In the genomic region with DNA sequence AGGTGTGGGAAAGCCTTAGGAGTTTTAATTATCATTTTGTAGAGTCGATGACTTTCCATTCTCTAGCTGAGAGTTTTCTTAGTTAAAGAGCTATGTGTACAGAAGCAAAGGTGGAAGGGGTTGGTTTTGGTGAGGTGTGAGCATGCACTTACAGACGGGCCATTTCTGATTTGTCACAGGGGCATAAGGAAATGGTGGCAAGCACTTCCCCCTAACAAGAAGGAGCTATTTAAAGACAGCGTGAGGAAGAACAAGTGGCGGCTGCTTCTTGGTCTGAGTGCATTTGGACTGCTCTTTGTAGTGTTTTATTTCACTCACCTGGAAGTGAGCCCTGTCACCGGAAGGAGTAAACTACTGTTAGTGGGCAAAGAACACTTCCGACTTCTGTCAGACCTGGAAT, we compare ENCODE assay signal across 24 mouse cellular contexts. TPM values are rescaled to one million over a fixed set of nuclear protein-coding genes. Genes with fewer than 3 reads are reported as not detected.
DNase-seq lines count a peak whose midpoint lies in the region; ATAC-seq and TF ChIP-seq lines count a peak whose summit lies in the region.
"Had no signal": no experiment of that assay in that cellular context is flagged by ENCODE, and none has a peak within 500 bp of the region (broad histone marks: within the 10 kb centered on the region; RNA-seq: fewer than 3 reads in every experiment).

No protein-coding gene starts in this region.

- H3K27ac ChIP-seq in left cerebral cortex, adult 2 months = 0 out of 2 replicates have a peak overlapping the region, but pooled peaks have one; percentile 8
- peak overlapping the region; percentile 34 for H3K27ac ChIP-seq in macrophage
- no peak overlapping the region for H3K27ac ChIP-seq in limb, embryonic 10.5 days
- H3K27ac ChIP-seq in liver, embryonic 11.5 days (ENCODE audit: low read depth, low read length) = no peak overlapping the region
- H3K27ac ChIP-seq: embryonic facial prominence, embryonic 13.5 days; forebrain, embryonic 12.5 days; heart, embryonic 13.5 days; hindbrain, embryonic 13.5 days; hindbrain, postnatal 0 days had no signal

- DNase-seq in left cerebral cortex, adult 2 months (ENCODE audit: extremely low spot score in 1 of 2, low spot score in 2 of 2) = no peak
- DNase-seq in left cerebral cortex, adult 8-10 months (ENCODE audit: low spot score in 2 of 2) = no peak
- no peak for DNase-seq in limb, embryonic 10.5 days (ENCODE audit: low spot score)
- DNase-seq in liver, embryonic 11.5 days (ENCODE audit: low spot score) = no peak
- no peak for DNase-seq in right cerebral cortex, postnatal 36 days (ENCODE audit: low spot score in 2 of 2)
- DNase-seq: adrenal gland, adult 8-10 months; adrenal gland, postnatal 36 days; cerebellum, adult 11-12 months; cerebellum, adult 9-10 months; cerebellum, postnatal 25 days; forebrain, postnatal 0 days; gastrocnemius, postnatal 14 days; heart, postnatal 4 days had no signal

- no peak overlapping the region for H3K4me3 ChIP-seq in left cerebral cortex, adult 2 months
- no peak overlapping the region for H3K4me3 ChIP-seq in macrophage (ENCODE audit: inconsistent target)
- no peak overlapping the region for H3K4me3 ChIP-seq in limb, embryonic 10.5 days
- no peak overlapping the region for H3K4me3 ChIP-seq in liver, embryonic 11.5 days (ENCODE audit: low read depth, low read length)
- H3K4me3 ChIP-seq: embryonic facial prominence, embryonic 13.5 days; forebrain, embryonic 12.5 days; heart, embryonic 13.5 days; hindbrain, embryonic 13.5 days had no signal

- no peak overlapping the region for H3K4me2 ChIP-seq in liver, embryonic 11.5 days
- H3K4me2 ChIP-seq: embryonic facial prominence, embryonic 13.5 days; forebrain, embryonic 12.5 days; heart, embryonic 13.5 days; hindbrain, embryonic 13.5 days had no signal

- no peaks in the 10 kb centered on the region for H3K27me3 ChIP-seq in limb, embryonic 10.5 days (ENCODE audit: low read depth, poor library complexity, severe bottlenecking)
- no peaks in the 10 kb centered on the region for H3K27me3 ChIP-seq in liver, embryonic 11.5 days (replicated peaks; ENCODE audit: control insufficient read depth, insufficient read depth, low read length)
- H3K27me3 ChIP-seq: embryonic facial prominence, embryonic 13.5 days; heart, embryonic 13.5 days; hindbrain, embryonic 13.5 days had no signal

- no peak overlapping the region for H3K9ac ChIP-seq in liver, embryonic 11.5 days (ENCODE audit: low read depth, low read length)
- H3K9ac ChIP-seq: embryonic facial prominence, embryonic 13.5 days; forebrain, embryonic 12.5 days; forebrain, postnatal 0 days; heart, embryonic 13.5 days; hindbrain, embryonic 13.5 days had no signal

- peaks cover 23% of the 10 kb centered on the region; the same call in 1 of the 2 replicates for H3K79me2 ChIP-seq in macrophage (ENCODE audit: inconsistent target)

- 22% methylated on average over 6 of the region's 6 CpGs for WGBS in macrophage (ENCODE audit: missing documents)
- 80% methylated on average over 6 of the region's 6 CpGs for WGBS in limb, embryonic 10.5 days
- 73% methylated on average over 6 of the region's 6 CpGs for WGBS in liver, embryonic 11.5 days

- H3K4me1 ChIP-seq in limb, embryonic 10.5 days = no peaks in the 10 kb centered on the region
- no peaks in the 10 kb centered on the region for H3K4me1 ChIP-seq in liver, embryonic 11.5 days (replicated peaks; ENCODE audit: control insufficient read depth, insufficient read depth, low read length)
- H3K4me1 ChIP-seq: embryonic facial prominence, embryonic 13.5 days; heart, embryonic 13.5 days had no signal

- no peaks in the 10 kb centered on the region for H3K9me3 ChIP-seq in limb, embryonic 10.5 days (replicated peaks)
- H3K9me3 ChIP-seq in liver, embryonic 11.5 days (ENCODE audit: control insufficient read depth, low read length) = no peaks in the 10 kb centered on the region
- H3K9me3 ChIP-seq: embryonic facial prominence, embryonic 13.5 days; forebrain, embryonic 12.5 days; heart, embryonic 13.5 days; hindbrain, embryonic 13.5 days had no signal

- H3K36me3 ChIP-seq in macrophage (ENCODE audit: inconsistent target) = peaks cover 17% of the 10 kb centered on the region
- H3K36me3 ChIP-seq in limb, embryonic 10.5 days = 0 out of 2 replicates have a peak, but pooled peaks cover 2% of the 10 kb centered on the region
- H3K36me3 ChIP-seq in liver, embryonic 11.5 days (ENCODE audit: control insufficient read depth, insufficient read depth, low read length) = no peaks in the 10 kb centered on the region; the same call in 1 of the 2 replicates
- H3K36me3 ChIP-seq: forebrain, embryonic 12.5 days; hindbrain, embryonic 13.5 days had no signal

- ATAC-seq in common myeloid progenitor, adult 5-6 weeks (replicated peaks; ENCODE audit: low read depth, poor library complexity, severe bottlenecking) = peak; percentile 81
- no peak for ATAC-seq in liver, embryonic 11.5 days (replicated peaks; ENCODE audit: low FRiP score)
- ATAC-seq: forebrain, postnatal 0 days; hindbrain, postnatal 0 days had no signal

- intact Hi-C loops in left cerebral cortex, adult 2 months (cut with DNase I) = no loop called here

- TF ChIP-seq CTCF in left cerebral cortex, adult 2 months (IDR thresholded peaks at IDR 0.05) = no peak

RNA-seq across cellular contexts. Expression of gene Oma1, which starts 7.8 kb away (rescaled TPM):
- 10 to 100 TPM in 1 of 2 experiments, 1 to 10 TPM in 1; 8.8 to 10.8 TPM for total RNA-seq in left cerebral cortex, adult 2 months (2021)
- 10 to 100 TPM in 2 of 4 experiments, 1 to 10 TPM in 2; 8.5 to 11.2 (median 10.2) TPM for total RNA-seq in left cerebral cortex, adult 8-10 months (2022)
- total RNA-seq in common myeloid progenitor, adult 5-6 weeks (2017) = 47.5 and 58.2 TPM in 2 replicates
- 10 to 100 TPM; 11.3 to 63.2 (median 32.5) TPM for total RNA-seq in macrophage (2018; cell fraction: chromatin; rRNA removed)
- total RNA-seq in macrophage (2018; cell fraction: cytosol; rRNA removed) = 10 to 100 TPM in 25 of 26 experiments, 1 to 10 TPM in 1; 9.2 to 21.7 (median 16.7) TPM
- 10 to 100 TPM; 10.4 to 41.4 (median 23.6) TPM for total RNA-seq in macrophage (2018; cell fraction: nucleus; rRNA removed)
- polyA plus RNA-seq in macrophage (2018) = 17.3 to 19.0 TPM (median 18.0 TPM) in 3 replicates
- polyA plus RNA-seq in limb, embryonic 10.5 days (2016; fragmentation: Nextera tagmentation; extraction: Ambion mirVana) = 16.7 and 17.6 TPM in 2 replicates
- 23.5 TPM in 2 replicates for polyA plus RNA-seq in liver, embryonic 11.5 days (2014; fragmentation: Nextera tagmentation; extraction: Ambion mirVana)

RNA-seq across cellular contexts. Expression of gene 4921539E11Rik, which starts 30.8 kb away (rescaled TPM):
- total RNA-seq in left cerebral cortex, adult 2 months (2021) = not detected
- not detected for total RNA-seq in left cerebral cortex, adult 8-10 months (2022)
- not detected in 2 replicates for total RNA-seq in common myeloid progenitor, adult 5-6 weeks (2017)
- not detected for total RNA-seq in macrophage (2018; cell fraction: chromatin; rRNA removed)
- not detected for total RNA-seq in macrophage (2018; cell fraction: cytosol; rRNA removed)
- not detected for total RNA-seq in macrophage (2018; cell fraction: nucleus; rRNA removed)
- not detected in 3 replicates for polyA plus RNA-seq in macrophage (2018)
- polyA plus RNA-seq in limb, embryonic 10.5 days (2016; fragmentation: Nextera tagmentation; extraction: Ambion mirVana) = not detected in 2 replicates
- not detected in 2 replicates for polyA plus RNA-seq in liver, embryonic 11.5 days (2014; fragmentation: Nextera tagmentation; extraction: Ambion mirVana)
- total RNA-seq: adrenal gland, adult 8-10 months; adrenal gland, postnatal 36 days; ES-E14; forebrain, postnatal 0 days; gastrocnemius, postnatal 14 days; heart, postnatal 4 days; hindbrain, postnatal 0 days had no signal
- polyA plus RNA-seq: embryonic facial prominence, embryonic 13.5 days; forebrain, postnatal 0 days; gonadal fat pad, adult 2 months; heart, embryonic 13.5 days; heart, postnatal 0 days; hindbrain, embryonic 13.5 days; hindbrain, postnatal 0 days; intestine, embryonic 14.5 days had no signal

Comparison
In these comparisons a context has a peak if more than half of its experiments do, and no peak if none do; other contexts are left out.
1. H3K27ac ChIP-seq: peak in left cerebral cortex, adult 2 months (single experiment) and macrophage (single experiment); none in limb, embryonic 10.5 days (single experiment) and liver, embryonic 11.5 days (single experiment).